Mouse (Mus musculus): Measurements from ENCODE around the gene Hspb3.

- no peak for TF ChIP-seq POLR2AphosphoS2 (IDR thresholded peaks at IDR 0.05; ENCODE audit: insufficient read length, low read depth)
- no peak for TF ChIP-seq MAX (IDR thresholded peaks at IDR 0.05; ENCODE audit: low read depth)
- TF ChIP-seq USF1 (IDR thresholded peaks at IDR 0.05; ENCODE audit: low read depth): no peak
Observed at GRCm38 (mm10) chr13:113669459-113670077, 6.1 kb upstream of the Hspb3 start.

Data from myocyte (in vitro differentiated cells).